7 mouse cellular contexts compared by ENCODE assay signal in genomic region chr11:105967741-105968574, GRCm38 (mm10). TPM values are rescaled to one million over a fixed set of nuclear protein-coding genes. Genes with fewer than 3 reads are reported as not detected.
A peak's percentile ranks its signal among the peaks of the same experiment; 100 is the strongest.
DNase-seq lines count a peak whose midpoint lies in the region; ATAC-seq and TF ChIP-seq lines count a peak whose summit lies in the region.

Ace (plus strand) TSS chr11:105967945.

- peak; percentile 73 for ATAC-seq in forebrain, embryonic 15.5 days (replicated peaks)
- ATAC-seq in limb, embryonic 11.5 days (ENCODE audit: insufficient number of reproducible peaks, low FRiP score, low TSS enrichment, low read depth), result peak; percentile 48
- peak; percentile 82 for ATAC-seq in midbrain, embryonic 11.5 days (ENCODE audit: low FRiP score)
- ATAC-seq in activated CD4-positive, CD25-positive, alpha-beta regulatory T cell, adult 4 months, result no peak

- no peaks in the 10 kb centered on the region for H3K36me3 ChIP-seq in E14TG2a.4 (ENCODE audit: insufficient read depth, low read length)
- H3K36me3 ChIP-seq in forebrain, embryonic 15.5 days, result no peaks in the 10 kb centered on the region
- H3K36me3 ChIP-seq in limb, embryonic 11.5 days (ENCODE audit: control insufficient read depth, insufficient read depth, low read length), result no peaks in the 10 kb centered on the region
- no peaks in the 10 kb centered on the region for H3K36me3 ChIP-seq in midbrain, embryonic 11.5 days (ENCODE audit: control insufficient read depth, insufficient read depth, low read length)

- peaks cover 62% of the 10 kb centered on the region for H3K27me3 ChIP-seq in E14TG2a.4 (ENCODE audit: insufficient read depth, low read length)
- peaks cover 12% of the 10 kb centered on the region; the same call in 1 of the 2 replicates for H3K27me3 ChIP-seq in forebrain, embryonic 15.5 days
- H3K27me3 ChIP-seq in limb, embryonic 11.5 days (ENCODE audit: control insufficient read depth, insufficient read depth, low read length), result peaks cover 30% of the 10 kb centered on the region
- H3K27me3 ChIP-seq in midbrain, embryonic 11.5 days (ENCODE audit: control insufficient read depth, insufficient read depth, low read length), result peaks cover 27% of the 10 kb centered on the region

- peak; percentile 16 to 49 for DNase-seq in adrenal gland, adult 18-20 months (ENCODE audit: low spot score in 2 of 2)
- peak; percentile 49 for DNase-seq in heart, postnatal 4 days
- DNase-seq in limb, embryonic 11.5 days (ENCODE audit: low spot score), result peak; percentile 49
- peak; percentile 93 for DNase-seq in midbrain, embryonic 11.5 days (ENCODE audit: low spot score, missing footprints)

- peak within 1 kb of the TSS; percentile 84 for H3K4me3 ChIP-seq in E14TG2a.4 (replicated peaks; ENCODE audit: low read length)
- peak within 1 kb of the TSS; percentile 50 for H3K4me3 ChIP-seq in forebrain, embryonic 15.5 days
- peak within 1 kb of the TSS; percentile 31 for H3K4me3 ChIP-seq in limb, embryonic 11.5 days (ENCODE audit: low read depth, low read length)
- H3K4me3 ChIP-seq in midbrain, embryonic 11.5 days (ENCODE audit: low read depth, low read length), result peak within 1 kb of the TSS; percentile 55

- peak within 1 kb of the TSS; percentile 42 for H3K9ac ChIP-seq in forebrain, embryonic 15.5 days (replicated peaks)
- H3K9ac ChIP-seq in limb, embryonic 11.5 days (ENCODE audit: low read length), result peak within 1 kb of the TSS; percentile 55
- peak within 1 kb of the TSS; percentile 58 for H3K9ac ChIP-seq in midbrain, embryonic 11.5 days (ENCODE audit: low read length)

- TF ChIP-seq CTCF in E14TG2a.4 (conservative IDR thresholded peaks at IDR 0.05; ENCODE audit: low read length), result no peak

- H3K4me1 ChIP-seq in E14TG2a.4 (replicated peaks; ENCODE audit: low read depth, low read length), result peaks cover 23% of the 10 kb centered on the region
- H3K4me1 ChIP-seq in forebrain, embryonic 15.5 days, result peaks cover 12% of the 10 kb centered on the region
- peaks cover 4% of the 10 kb centered on the region; the same call in 1 of the 2 replicates for H3K4me1 ChIP-seq in limb, embryonic 11.5 days (ENCODE audit: control insufficient read depth, insufficient read depth, low read length)
- peaks cover 5% of the 10 kb centered on the region for H3K4me1 ChIP-seq in midbrain, embryonic 11.5 days (ENCODE audit: control insufficient read depth, insufficient read depth, low read length)

- H3K9me3 ChIP-seq in E14TG2a.4 (ENCODE audit: low read length), result no peaks in the 10 kb centered on the region
- H3K9me3 ChIP-seq in forebrain, embryonic 15.5 days, result no peaks in the 10 kb centered on the region
- H3K9me3 ChIP-seq in limb, embryonic 11.5 days (ENCODE audit: control insufficient read depth, low read length), result no peaks in the 10 kb centered on the region
- no peaks in the 10 kb centered on the region for H3K9me3 ChIP-seq in midbrain, embryonic 11.5 days (ENCODE audit: control insufficient read depth, low read length)

- no peak within 1 kb of the TSS for H3K27ac ChIP-seq in forebrain, embryonic 15.5 days (replicated peaks)
- no peak within 1 kb of the TSS for H3K27ac ChIP-seq in limb, embryonic 11.5 days (replicated peaks; ENCODE audit: low read depth, low read length)
- H3K27ac ChIP-seq in midbrain, embryonic 11.5 days (ENCODE audit: low read depth, low read length), result no peak within 1 kb of the TSS

- WGBS in forebrain, embryonic 15.5 days, result 1% methylated on average over 65 of the region's 76 CpGs
- WGBS in limb, embryonic 11.5 days, result under 1% methylated on average over 67 of the region's 76 CpGs
- WGBS in midbrain, embryonic 11.5 days, result under 1% methylated on average over 69 of the region's 76 CpGs

- H3K4me2 ChIP-seq in forebrain, embryonic 15.5 days (replicated peaks), result peak within 1 kb of the TSS; percentile 87
- peak within 1 kb of the TSS; percentile 69 for H3K4me2 ChIP-seq in limb, embryonic 11.5 days (ENCODE audit: low read depth, severe bottlenecking)
- H3K4me2 ChIP-seq in midbrain, embryonic 11.5 days, result peak within 1 kb of the TSS; percentile 97

RNA-seq across cellular contexts. Expression of gene Ace, which starts in this region (rescaled TPM):
- 10 to 100 TPM; 11.0 to 16.0 TPM for total RNA-seq in adrenal gland, adult 18-20 months (2021)
- polyA plus RNA-seq in forebrain, embryonic 15.5 days (2015; fragmentation: Nextera tagmentation; extraction: Ambion mirVana), result 2.3 and 2.5 TPM in 2 replicates
- 10 to 100 TPM; 15.5 to 17.7 TPM for total RNA-seq in heart, postnatal 4 days (2021)
- 0.09 and 0.15 TPM in 2 replicates for polyA plus RNA-seq in limb, embryonic 11.5 days (2014; fragmentation: Nextera tagmentation; extraction: Ambion mirVana)
- polyA plus RNA-seq in midbrain, embryonic 11.5 days (2014; fragmentation: Nextera tagmentation; extraction: Ambion mirVana), result 0.57 and 0.89 TPM in 2 replicates
- polyA plus RNA-seq in activated CD4-positive, CD25-positive, alpha-beta regulatory T cell, adult 4 months (2017; shearing (Covaris generic)), result under 1 TPM in 1 of 2 experiments, not detected in 1; 0.11 TPM

Comparison
In these comparisons a context has a peak if more than half of its experiments do, and no peak if none do; other contexts are left out.
1. Peak in DNase-seq, ATAC-seq, H3K4me3 ChIP-seq, H3K9ac ChIP-seq and H3K4me2 ChIP-seq in limb, embryonic 11.5 days; RNA of the gene not detected or under 1 TPM.
2. Peak in DNase-seq, ATAC-seq, H3K4me3 ChIP-seq, H3K9ac ChIP-seq and H3K4me2 ChIP-seq in midbrain, embryonic 11.5 days; RNA of the gene not detected or under 1 TPM.
3. H3K4me3 ChIP-seq: peak in every context shown above with its lines; median percentile 84 in E14TG2a.4; 55 in midbrain, embryonic 11.5 days; 50 in forebrain, embryonic 15.5 days; 31 in limb, embryonic 11.5 days.
4. DNase-seq: peak in every context shown above with its lines; median percentile 93 in midbrain, embryonic 11.5 days; 49 in heart, postnatal 4 days; 49 in limb, embryonic 11.5 days; 32 in adrenal gland, adult 18-20 months.